Mouse (Mus musculus) mouse embryonic stem cell (cell line): Measurements from ENCODE around the gene Slx4.

Experiments
- in situ Hi-C, 2 experiments: fragments of 300-500 bp; cut with MboI; formaldehyde crosslinking; loops; 1 replicate in 1 of 2; 3 replicates in 1 of 2; pipeline ENCODE4 v1.14.3; 2019 to 2020; ENCODE audit warnings: low sequenced_read_pairs in 2 of 2, low pct_unique_long_range_greater_than_20kb in 1 of 2, mixed read lengths in 1 of 2; ENCODE audit not compliant: unreplicated experiment in 1 of 2

Slx4 gene

DNA sequence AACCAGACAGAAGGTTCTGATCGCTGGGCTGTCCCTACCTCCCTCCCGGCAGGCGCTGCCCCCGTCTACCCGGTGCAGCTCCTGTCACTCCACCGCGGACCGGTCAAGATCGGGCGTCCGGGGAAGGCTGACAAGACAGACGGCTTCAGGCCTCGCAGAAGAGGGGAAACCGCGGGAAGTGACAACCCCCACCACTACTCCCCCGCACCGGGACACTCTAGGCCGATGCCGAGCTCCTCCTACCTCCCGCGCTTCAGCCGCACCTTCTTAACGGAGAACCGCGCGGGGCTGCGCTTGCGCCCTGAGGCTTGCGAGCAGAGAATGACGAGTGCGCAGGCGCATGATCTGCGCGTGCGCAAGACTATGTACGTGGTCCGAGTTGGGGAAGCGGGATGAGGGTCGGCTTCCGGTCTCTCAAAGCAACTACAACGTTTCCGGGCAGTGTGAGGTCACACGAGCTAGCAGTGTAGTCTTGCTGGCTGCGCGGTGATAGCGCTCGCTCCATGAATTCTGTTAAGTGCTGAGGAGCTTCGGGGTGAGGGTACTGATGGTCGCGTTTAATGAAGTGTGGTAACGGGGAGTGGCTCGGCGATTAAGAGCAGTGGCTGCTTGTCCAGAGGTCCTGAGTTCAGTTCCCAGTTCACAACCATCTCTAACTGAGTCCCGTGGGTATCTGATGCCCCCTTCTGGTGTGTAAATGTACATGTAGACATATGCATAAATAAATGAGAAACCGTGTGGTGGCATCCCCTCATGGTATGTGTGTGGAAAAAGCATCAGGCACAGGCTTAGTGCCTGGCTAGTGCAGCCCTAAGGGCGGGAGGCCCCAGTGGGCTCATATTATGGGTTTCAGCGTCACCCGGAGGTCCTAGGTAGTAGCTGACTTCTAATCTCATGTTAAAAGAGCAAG is at the start of gene Slx4:
TSS of gene Slx4 (minus strand) at position 282 of the 910 bp plus-strand sequence.
- in situ Hi-C loops: loop anchor here (10.0 to 25.0 kb wide), 2 partner anchors 159 to 166 kb away; partner anchors contain the start of genes Zfp174 (in 2 of the 2) and Olfr15 (in 1 of the 2)

DNA sequence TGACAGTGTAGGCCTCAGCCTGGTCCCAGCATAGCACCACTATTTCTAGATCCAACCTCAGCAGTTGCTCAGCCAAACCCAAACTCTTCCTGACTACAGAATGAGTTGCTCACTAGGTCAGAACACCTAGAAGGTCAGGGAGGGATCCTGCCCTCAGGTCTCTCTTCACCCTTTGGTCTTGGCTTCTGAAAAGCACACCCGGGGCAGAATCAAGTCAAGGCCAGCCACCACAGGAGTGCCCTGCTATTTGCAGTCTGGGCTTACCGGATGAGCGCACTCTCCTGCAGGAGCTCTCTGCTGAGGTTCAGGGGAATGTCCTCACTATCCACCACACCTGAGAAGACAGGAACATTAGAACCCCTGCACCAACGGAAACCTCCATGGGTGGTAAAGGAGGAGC is 49.0 kb upstream of the Slx4 start:
- in situ Hi-C loops: no loop called here

DNA sequence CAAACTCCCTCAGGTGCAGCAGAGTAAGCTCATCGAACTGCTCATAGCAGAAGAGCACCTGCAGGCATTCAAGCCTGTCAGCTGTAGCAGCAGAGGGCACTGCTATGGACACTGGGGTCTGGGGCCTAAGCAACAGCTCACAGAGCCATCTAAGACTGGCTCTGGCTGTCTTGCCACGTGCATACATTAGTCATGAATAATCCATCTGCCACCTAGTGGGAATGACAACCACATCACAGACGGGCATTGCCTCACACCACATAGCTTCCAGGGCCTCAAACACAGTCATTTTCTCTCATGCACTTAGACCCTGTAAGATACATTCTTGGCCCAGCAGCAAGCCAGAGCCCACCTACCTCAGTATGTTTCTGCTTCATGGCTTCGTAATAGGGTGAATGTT is 42.0 kb upstream of the Slx4 start:
- in situ Hi-C loops: no loop called here

DNA sequence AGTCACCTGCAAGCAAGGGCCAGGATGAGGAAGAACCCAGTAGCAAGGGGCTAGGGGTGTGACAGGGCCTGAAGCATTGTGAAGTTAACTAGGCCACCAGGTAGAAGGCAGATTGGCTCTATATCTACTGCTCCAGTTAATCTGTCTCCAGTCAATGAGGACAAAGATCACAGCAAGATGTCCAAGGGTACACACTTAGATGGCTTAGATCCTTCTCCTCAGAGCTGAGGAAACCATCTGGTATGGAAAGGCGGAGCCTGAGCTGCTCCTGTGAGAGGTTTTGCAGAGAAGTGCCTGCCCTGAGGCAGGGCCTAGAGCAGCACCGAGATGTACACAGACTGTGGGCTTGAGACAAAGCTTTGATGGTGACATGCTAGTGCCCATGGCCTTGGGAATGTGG is 40.5 kb upstream of the Slx4 start:
- in situ Hi-C loops: no loop called here

DNA sequence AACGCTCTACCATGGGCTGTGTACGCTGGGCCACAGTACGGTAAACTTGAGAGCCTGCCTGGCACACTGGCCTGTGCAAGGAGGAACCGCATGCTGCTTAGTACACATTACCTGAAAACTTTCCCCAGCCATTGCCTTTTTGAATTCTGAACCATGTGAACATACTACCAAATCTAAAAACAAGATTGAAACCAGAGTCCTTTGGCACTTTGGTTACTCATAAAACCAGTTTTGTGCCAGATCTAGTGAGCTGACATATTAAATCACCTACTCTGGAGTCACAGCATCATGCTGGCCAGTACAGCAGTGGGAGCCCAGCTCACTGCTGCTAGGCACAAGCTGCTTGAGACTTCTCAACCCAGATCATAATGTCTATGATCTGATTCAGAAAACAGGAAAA is 38.1 kb upstream of the Slx4 start:
- in situ Hi-C loops: no loop called here

DNA sequence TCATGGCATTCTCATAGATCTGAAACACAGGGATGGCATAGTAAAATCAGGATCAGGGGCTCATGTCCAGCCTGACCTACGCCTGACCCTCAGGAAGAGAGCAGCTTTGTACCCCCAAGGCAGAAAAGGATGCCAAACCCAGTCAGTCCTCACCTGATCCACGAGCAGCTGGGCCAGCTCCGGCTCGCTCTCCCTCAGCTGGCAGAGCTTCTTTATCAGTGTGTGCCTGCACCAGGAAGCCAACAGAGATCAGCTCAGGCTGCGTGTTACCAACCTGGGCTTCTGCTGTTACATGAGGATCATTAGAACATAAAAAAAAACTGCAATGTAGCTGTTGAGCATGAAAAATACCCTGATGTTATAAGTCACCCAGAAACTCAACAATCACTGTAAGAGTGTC is 36.6 kb upstream of the Slx4 start:
- in situ Hi-C loops: no loop called here

DNA sequence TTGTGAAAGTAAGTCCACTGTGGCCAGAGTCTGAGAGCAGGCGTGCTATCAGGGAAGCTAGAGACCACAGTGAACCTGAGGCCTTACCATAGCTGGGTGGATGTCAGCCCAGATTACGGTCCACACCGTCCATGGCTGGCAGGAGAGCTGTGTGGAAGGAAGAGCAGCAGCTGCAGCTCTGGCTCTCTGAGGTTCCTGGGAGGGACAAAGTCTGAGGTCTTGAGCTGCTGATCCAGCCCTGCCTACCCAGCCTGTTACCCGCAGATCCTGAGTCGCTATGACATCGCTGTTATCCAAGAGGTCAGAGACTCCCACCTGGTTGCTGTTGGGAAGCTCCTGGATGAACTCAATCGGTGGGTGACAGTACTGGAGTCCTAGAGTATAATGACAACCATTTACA is 34.1 kb upstream of the Slx4 start:
- in situ Hi-C loops: no loop called here

DNA sequence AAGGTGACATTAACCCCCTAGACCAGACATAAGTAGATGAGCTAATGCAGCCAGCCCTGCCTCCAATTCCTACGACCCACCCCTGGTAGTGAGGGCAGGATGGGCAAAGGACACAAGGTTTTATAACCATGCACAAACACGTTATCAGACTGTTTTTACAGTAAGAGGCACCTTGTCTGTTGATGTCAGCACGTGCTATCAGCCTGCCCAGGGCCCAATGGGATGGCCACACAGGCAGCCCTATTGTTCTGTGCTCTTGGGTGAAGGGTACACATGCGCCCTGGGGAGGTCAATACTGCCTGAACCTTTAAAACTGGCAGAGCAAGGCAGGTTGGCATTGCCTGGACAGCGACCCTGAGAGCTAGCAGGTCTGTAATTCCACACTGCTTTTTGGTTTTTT is 33.2 kb upstream of the Slx4 start, which contains the start of gene Dnase1:
TSS of gene Dnase1 (plus strand) at position 136 of the 400 bp plus-strand sequence.
- in situ Hi-C loops: no loop called here

DNA sequence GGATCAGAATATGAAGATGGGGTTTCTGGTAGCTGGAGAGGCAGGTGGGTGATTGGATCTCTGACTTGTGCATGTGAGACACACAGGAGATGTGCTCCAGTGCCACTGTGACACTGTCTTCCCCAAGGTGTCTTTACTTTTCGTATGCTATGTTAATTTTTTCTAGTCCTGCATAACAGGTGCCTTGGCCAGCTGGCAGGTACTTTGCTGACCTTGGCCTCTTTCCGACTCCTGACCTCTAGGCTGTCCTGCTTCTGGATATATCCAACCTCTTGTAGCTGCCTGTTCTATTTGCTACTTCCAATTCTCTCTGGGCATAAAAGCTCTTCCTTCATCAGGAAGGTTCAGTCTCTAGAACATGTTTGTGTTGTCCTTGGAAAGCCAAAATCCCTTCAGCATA is 32.0 kb upstream of the Slx4 start:
- in situ Hi-C loops: no loop called here

DNA sequence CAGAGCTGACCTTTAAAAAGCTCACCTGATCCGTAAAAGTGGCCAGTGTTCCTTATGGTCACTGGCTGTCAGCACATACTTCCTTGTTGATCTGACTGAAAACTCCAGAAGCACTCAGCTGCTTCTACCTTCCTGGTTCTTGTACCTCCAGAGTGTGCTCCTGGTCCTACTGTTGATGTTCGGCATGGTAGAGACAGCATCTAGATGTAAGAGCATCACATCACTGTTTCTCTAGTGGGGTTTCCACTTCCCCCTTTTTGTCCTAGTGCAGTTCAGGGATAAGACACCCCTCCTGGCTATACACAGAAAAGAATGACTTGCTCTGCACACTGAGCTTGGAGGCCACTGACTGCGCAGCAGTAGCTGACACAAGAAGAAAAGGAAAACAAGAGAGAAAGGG is 30.9 kb upstream of the Slx4 start:
- in situ Hi-C loops: no loop called here

DNA sequence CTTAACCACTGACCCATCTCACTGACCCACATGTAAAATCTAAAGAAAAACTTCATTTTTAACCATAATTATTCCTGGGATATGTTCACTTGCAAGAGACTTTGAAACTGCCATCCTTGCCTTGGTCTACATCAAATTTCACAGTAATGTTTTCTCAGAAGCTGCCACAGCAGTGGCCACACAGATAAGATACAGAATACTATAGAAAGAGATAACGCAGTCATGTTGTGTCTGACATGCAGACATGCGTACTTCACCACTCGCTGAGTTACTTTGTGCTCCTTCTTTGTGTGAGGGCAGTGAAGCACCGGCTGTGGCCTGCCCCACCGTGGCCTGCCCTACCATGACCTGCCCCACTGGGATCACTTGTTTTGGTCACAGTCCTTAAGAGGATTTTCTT is 30.4 kb upstream of the Slx4 start:
- in situ Hi-C loops: no loop called here

DNA sequence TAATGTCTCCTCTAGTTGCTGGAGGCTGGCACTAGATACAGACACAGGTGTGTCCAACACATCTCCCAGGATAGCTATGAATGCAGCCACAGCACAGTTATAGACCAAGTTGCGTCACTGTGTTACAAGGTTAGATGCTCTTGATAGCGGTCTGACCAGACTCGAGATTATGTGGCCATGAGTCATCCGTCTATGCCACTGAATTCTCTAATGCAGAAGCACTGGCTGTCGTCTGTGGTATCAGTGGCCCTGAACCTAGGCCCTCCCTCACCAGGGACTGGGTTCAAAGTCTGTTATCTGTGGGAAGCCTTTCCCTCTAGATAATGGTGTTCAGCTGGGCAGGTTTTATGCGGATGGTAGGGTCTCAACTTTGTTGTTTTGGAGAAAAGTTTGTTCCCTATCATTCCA is 28.8 kb upstream of the Slx4 start:
- in situ Hi-C loops: no loop called here

DNA sequence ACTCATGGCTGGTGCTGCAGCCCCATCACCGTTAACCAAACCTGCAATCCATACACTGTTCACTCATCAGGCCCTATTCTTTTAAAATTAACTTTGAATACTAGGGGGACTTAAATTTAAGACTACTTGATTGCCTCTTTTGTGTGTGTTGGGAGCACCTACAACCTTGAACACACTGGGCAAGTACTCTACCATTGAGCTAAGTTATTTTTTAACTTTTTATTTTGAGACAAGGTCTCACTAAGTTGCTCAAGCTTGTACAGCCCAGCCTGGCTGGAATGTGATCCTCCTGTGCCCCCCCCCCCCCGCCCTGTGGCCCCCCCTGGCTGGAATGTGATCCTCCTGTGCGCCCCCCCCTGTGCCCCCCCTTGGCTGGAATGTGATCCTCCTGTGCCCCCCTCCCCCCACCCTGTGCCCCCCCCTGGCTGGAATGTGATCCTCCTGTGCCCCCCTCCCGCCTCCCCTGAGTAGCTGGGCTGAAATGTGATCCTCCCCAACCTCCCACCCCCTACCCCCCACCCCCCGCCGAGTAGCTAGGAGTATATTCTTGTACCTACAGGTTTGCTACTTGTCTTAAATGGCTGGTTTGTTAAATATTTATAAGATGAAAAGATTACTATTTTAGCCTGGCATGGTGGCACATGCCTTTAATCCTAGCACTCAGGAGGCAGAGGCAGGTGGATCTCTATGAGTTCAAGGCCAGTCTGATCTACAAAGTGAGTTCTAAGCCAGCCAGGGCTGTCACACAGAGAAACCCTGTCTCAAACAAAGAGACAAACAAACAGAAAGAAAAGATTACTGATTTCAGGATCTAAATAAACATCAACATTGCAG is 28.1 kb upstream of the Slx4 start:
- in situ Hi-C loops: no loop called here

DNA sequence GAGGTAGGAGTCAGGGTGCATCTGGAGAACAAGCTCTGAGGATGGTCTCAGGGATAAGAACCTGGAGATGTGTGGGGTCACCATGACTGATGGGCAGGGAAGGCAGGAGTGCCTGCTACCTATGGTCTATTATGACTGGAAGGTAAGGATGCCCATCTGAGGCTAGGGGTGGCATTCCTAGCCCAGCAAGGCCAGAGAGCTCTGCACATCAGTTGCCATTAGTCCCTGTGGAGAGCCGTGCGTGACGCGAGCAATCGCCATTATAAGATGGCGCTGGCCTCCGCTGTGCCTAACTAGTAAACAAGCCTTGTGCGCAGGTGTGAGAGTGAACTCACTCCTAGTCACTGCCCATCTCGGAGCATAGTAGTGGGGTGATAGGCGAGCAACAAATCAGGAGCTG is 26.9 kb upstream of the Slx4 start:
- in situ Hi-C loops: no loop called here

DNA sequence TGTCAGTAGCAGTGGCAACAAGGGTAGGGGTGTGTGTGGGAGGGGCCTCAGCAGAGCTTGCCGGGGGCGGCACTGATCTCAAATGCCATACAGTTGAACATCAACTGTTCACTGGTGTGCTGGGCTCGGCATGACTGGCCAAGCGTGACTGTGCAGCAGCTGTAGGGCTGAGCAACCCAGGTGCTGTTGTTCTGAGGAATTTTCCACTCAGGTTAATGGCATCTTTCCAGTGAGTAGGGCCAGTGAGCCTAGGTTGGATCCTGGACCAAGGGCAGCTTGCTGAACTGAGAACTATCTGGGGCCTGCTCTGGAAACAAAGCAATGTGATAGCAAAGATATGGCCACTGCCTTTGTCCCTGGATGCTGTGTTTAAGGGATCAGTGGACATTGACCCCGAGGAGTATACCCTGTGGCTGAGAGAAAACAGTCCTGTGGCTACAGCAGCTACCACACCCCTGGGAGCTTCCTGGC is 25.8 kb upstream of the Slx4 start:
- in situ Hi-C loops: no loop called here

DNA sequence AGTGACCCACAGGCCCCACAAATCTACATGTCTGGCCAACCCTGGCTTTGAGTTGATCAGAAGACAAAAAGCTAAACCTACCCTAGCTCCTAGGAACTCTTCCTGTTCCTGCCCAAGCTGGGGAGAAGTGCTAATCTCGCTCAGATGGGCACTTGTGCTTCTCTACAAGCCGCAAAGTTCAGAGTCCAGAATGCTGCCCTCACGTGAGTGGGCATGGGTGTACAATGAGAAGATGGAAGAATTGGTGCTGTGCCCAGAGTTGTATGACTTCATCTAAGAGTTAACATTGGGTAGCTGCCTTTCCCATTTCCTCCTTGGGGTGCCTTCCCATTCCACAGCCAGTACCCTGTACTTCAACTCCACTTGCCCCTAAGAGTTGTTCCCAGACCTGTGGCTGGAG is 23.6 kb upstream of the Slx4 start:
- in situ Hi-C loops: no loop called here

DNA sequence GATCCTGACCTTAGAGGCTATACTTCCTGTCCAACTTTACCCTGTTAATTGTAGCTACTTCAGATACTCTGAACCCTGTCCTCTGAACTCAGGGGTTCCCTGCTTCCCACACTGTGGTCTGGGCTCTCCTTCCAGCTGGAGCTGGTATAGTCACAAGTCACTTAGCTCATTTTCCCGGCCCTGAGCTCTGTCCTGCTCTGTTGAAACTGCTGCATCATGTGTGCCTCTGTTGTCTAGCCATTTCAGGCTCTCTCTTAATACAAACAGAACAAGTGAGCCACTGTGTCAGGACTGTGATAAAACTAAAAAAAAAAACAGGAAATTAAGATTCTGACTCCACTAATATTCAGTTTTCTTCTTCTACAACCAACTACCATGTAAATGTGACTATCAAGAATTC is 23.1 kb upstream of the Slx4 start:
- in situ Hi-C loops: no loop called here

DNA sequence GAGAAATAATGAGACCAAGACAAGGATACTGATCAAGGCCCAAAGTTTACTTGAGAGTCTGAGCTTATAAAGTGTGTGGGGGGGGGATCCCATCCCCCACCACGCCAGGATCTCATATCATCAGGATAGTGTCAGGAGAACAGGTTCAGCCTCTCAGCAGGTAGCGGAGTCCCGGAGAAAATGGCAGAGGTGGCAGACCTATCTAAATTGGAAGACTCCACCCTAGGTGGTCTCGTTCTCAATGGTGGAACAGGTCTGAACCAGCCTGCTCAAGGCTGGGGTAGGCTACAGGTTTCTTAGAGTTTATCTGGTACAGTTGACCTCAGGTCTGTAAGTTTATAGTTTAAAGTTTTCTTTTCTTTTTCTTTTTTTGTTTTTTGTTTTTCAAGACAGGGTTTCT is 19.1 kb upstream of the Slx4 start:
- in situ Hi-C loops: loop anchor here in 1 of 2 experiments (25.0 kb wide), 1 partner anchor 185 kb away; the partner anchor contains the start of genes Olfr15 and Zfp174

DNA sequence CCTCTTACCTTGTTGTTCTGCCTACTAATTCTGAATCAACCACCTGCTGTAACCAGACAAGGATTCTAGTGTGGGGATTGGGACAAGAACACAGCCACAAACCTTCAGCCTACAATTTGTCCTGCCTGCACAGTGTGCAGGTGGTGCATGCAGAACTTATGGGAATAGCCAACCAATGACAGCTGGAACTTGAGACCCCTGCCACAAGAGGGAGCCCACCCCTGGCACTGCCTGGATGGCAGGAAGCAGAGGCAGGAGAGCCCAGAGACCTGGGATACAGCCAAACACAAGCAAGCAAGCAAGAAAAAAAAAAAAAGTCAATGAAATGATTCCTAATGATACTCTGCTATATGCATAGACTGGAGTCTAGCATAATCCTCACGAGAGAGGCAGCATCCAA is 17.7 kb upstream of the Slx4 start:
- in situ Hi-C loops: loop anchor here in 1 of 2 experiments (25.0 kb wide), 1 partner anchor 184 kb away; the partner anchor contains the start of genes Olfr15 and Zfp174
